Mouse (Mus musculus) liver, embryonic 16.5 days (tissue): ENCODE measurements at regions not wholly inside any gene's neighbourhood (a gene's known extent, or its start where the extent isn't known, plus 50 kb on each side); places are given as distances from the start of the nearest gene placed in this dataset.

Source experiments
- ATAC-seq: fragments of 200-750 bp; cut with Nextera tagmentation; 2 replicates; pipeline ENCODE4 v1.8.0; 2017; ENCODE audit warnings: low read depth, mild to moderate bottlenecking, moderate number of reproducible peaks, moderate library complexity
- H3K27ac ChIP-seq: fragments of 300-500 bp; sonication (generic); 2 replicates; pipeline ENCODE4 v1.5.1; 2014; ENCODE audit warnings: mild to moderate bottlenecking, low read length
- H3K27me3 ChIP-seq: fragments of 300-500 bp; sonication (generic); 2 replicates; pipeline ENCODE4 v1.6.1; 2014; ENCODE audit warnings: low read depth, low read length, mixed read lengths; ENCODE audit not compliant: control insufficient read depth, insufficient read depth
- H3K36me3 ChIP-seq: fragments of 300-500 bp; sonication (generic); 2 replicates; pipeline ENCODE4 v1.6.1; 2014; ENCODE audit warnings: mild to moderate bottlenecking; ENCODE audit not compliant: control insufficient read depth, insufficient read depth
- H3K4me1 ChIP-seq: fragments of 300-500 bp; sonication (generic); 2 replicates; pipeline ENCODE4 v1.6.1; 2014; ENCODE audit warnings: low read depth, low read length, mixed read lengths; ENCODE audit not compliant: control insufficient read depth
- H3K4me2 ChIP-seq: fragments of 300-500 bp; sonication (generic); 2 replicates; pipeline ENCODE4 v1.6.1; 2014; ENCODE audit warnings: low read depth, low read length, mixed read lengths
- H3K4me3 ChIP-seq: fragments of 300-500 bp; sonication (generic); 2 replicates; pipeline ENCODE4 v1.5.1; 2014; ENCODE audit warnings: low read depth, mild to moderate bottlenecking, low read length
- H3K9ac ChIP-seq: fragments of 300-500 bp; sonication (generic); 2 replicates; pipeline ENCODE4 v1.6.1; 2014; ENCODE audit warnings: low read depth, low read length
- H3K9me3 ChIP-seq: fragments of 300-500 bp; sonication (generic); replicated peaks from 2 replicates; pipeline ENCODE4 v1.6.1; 2016; ENCODE audit warnings: low read length; ENCODE audit not compliant: control insufficient read depth
- WGBS: fragments of 180-500 bp; shearing (Covaris S2); extraction: QIAGEN DNeasy Blood & Tissue Kit; methylation state at CpG from one replicate; pipeline ENCODE4 v1.1.7; 2014; ENCODE audit not compliant: insufficient replicate concordance; 5-methylcytosine and 5-hydroxymethylcytosine counted together

- H3K36me3 ChIP-seq = no peaks in the 10 kb centered on the region
- 37% methylated on average over 7 of the region's 7 CpGs for WGBS
Measured at GRCm38 (mm10) chr4:125265065-125265464, 137.4 kb upstream of the Zc3h12a start.

GRCm38 (mm10) chr4:125261547-125261946 is 133.9 kb upstream of the Zc3h12a start:
- Histone ChIP-seq H3K4me3 (no peak overlapping the region), H3K4me2 (no peak overlapping the region), H3K4me1 (no peaks in the 10 kb centered on the region), H3K9me3 (no peaks in the 10 kb centered on the region), H3K36me3 (no peaks in the 10 kb centered on the region), H3K27me3 (no peaks in the 10 kb centered on the region), H3K27ac (no peak overlapping the region), H3K9ac (no peak overlapping the region)
- WGBS = 63% methylated on average over 8 of the region's 8 CpGs
- ATAC-seq = no peak

More at GRCm38 (mm10) chr4:125265065-125265464, 137.4 kb upstream of the Zc3h12a start:
- no peaks in the 10 kb centered on the region for H3K9me3 ChIP-seq
- H3K4me3 ChIP-seq = no peak overlapping the region
- H3K9ac ChIP-seq = no peak overlapping the region
- H3K27ac ChIP-seq = no peak overlapping the region
- no peak for ATAC-seq
- H3K4me2 ChIP-seq = no peak overlapping the region
- no peaks in the 10 kb centered on the region for H3K27me3 ChIP-seq
- no peaks in the 10 kb centered on the region for H3K4me1 ChIP-seq

GRCm38 (mm10) chr4:125259306-125259705 is 131.7 kb upstream of the Zc3h12a start:
- no peaks in the 10 kb centered on the region for H3K4me1 ChIP-seq
- H3K36me3 ChIP-seq = no peaks in the 10 kb centered on the region
- H3K27me3 ChIP-seq = no peaks in the 10 kb centered on the region
- H3K9me3 ChIP-seq = no peaks in the 10 kb centered on the region
- no peak overlapping the region for H3K27ac ChIP-seq
- H3K4me2 ChIP-seq = no peak overlapping the region
- no peak for ATAC-seq
- H3K4me3 ChIP-seq = no peak overlapping the region
- no peak overlapping the region for H3K9ac ChIP-seq
- WGBS = 47% methylated on average over 10 of the region's 10 CpGs

- 58% methylated on average over 6 of the region's 6 CpGs for WGBS
- H3K27me3 ChIP-seq = no peaks in the 10 kb centered on the region
Measured at GRCm38 (mm10) chr4:125257916-125258315, 130.3 kb upstream of the Zc3h12a start.

GRCm38 (mm10) chr4:125253161-125253560 is 125.5 kb upstream of the Zc3h12a start:
- H3K4me3 ChIP-seq = no peak overlapping the region
- ATAC-seq = no peak
- H3K27ac ChIP-seq = no peak overlapping the region
- no peaks in the 10 kb centered on the region for H3K36me3 ChIP-seq
- no peaks in the 10 kb centered on the region for H3K4me1 ChIP-seq
- H3K27me3 ChIP-seq = no peaks in the 10 kb centered on the region
- H3K9ac ChIP-seq = no peak overlapping the region
- no peaks in the 10 kb centered on the region for H3K9me3 ChIP-seq
- H3K4me2 ChIP-seq = no peak overlapping the region
- WGBS = 58% methylated on average over 3 of the region's 3 CpGs

More at GRCm38 (mm10) chr4:125257916-125258315, 130.3 kb upstream of the Zc3h12a start:
- Histone ChIP-seq H3K36me3 (no peaks in the 10 kb centered on the region), H3K4me3 (no peak overlapping the region), H3K27ac (no peak overlapping the region), H3K9me3 (no peaks in the 10 kb centered on the region), H3K9ac (no peak overlapping the region), H3K4me1 (no peaks in the 10 kb centered on the region), H3K4me2 (no peak overlapping the region)
- ATAC-seq = no peak

GRCm38 (mm10) chr4:125252228-125252627 is 124.6 kb upstream of the Zc3h12a start:
- H3K27ac ChIP-seq = no peak overlapping the region
- 47% methylated on average over 8 of the region's 8 CpGs for WGBS
- no peak overlapping the region for H3K4me2 ChIP-seq
- H3K9me3 ChIP-seq = no peaks in the 10 kb centered on the region
- no peak overlapping the region for H3K9ac ChIP-seq
- no peak overlapping the region for H3K4me3 ChIP-seq
- ATAC-seq = no peak
- H3K27me3 ChIP-seq = no peaks in the 10 kb centered on the region
- no peaks in the 10 kb centered on the region for H3K4me1 ChIP-seq
- H3K36me3 ChIP-seq = no peaks in the 10 kb centered on the region

- Histone ChIP-seq H3K9me3 (no peaks in the 10 kb centered on the region), H3K4me3 (no peak overlapping the region), H3K4me1 (no peaks in the 10 kb centered on the region), H3K27me3 (no peaks in the 10 kb centered on the region), H3K4me2 (no peak overlapping the region), H3K36me3 (no peaks in the 10 kb centered on the region), H3K27ac (no peak overlapping the region), H3K9ac (no peak overlapping the region)
- no peak for ATAC-seq
- 54% methylated on average over 7 of the region's 7 CpGs for WGBS
Measured at GRCm38 (mm10) chr4:125249061-125249460, 121.4 kb upstream of the Zc3h12a start.

- H3K36me3 ChIP-seq = no peaks in the 10 kb centered on the region
- WGBS = 4% methylated on average over 5 of the region's 5 CpGs
- H3K9ac ChIP-seq = no peak overlapping the region
- no peaks in the 10 kb centered on the region for H3K27me3 ChIP-seq
- no peaks in the 10 kb centered on the region for H3K9me3 ChIP-seq
- no peak overlapping the region for H3K27ac ChIP-seq
- H3K4me3 ChIP-seq = no peak overlapping the region
- no peak overlapping the region for H3K4me2 ChIP-seq
- ATAC-seq = no peak
- H3K4me1 ChIP-seq = no peaks in the 10 kb centered on the region
Measured at GRCm38 (mm10) chr4:125246171-125246570, 118.5 kb upstream of the Zc3h12a start.

GRCm38 (mm10) chr4:125242512-125242911 is 114.9 kb upstream of the Zc3h12a start:
- Histone ChIP-seq H3K4me2 (no peak overlapping the region), H3K36me3 (no peaks in the 10 kb centered on the region), H3K9me3 (no peaks in the 10 kb centered on the region), H3K9ac (no peak overlapping the region), H3K4me1 (no peaks in the 10 kb centered on the region), H3K27me3 (no peaks in the 10 kb centered on the region), H3K4me3 (no peak overlapping the region), H3K27ac (no peak overlapping the region)
- WGBS = 38% methylated on average over 1 of the region's 1 CpGs
- ATAC-seq = no peak
